Mouse (Mus musculus) hindbrain, embryonic 13.5 days (tissue): ENCODE results near the gene Morf4l1. TPM values are rescaled to one million over a fixed set of nuclear protein-coding genes. Genes with fewer than 3 reads are reported as not detected.
A peak's percentile ranks its signal among the peaks of the same experiment; 100 is the strongest.
"Not testable (repeated sequence)": the region's sequence is repeated elsewhere in the genome, so short reads cannot be mapped to it uniquely, and the experiment has no call there.

Source experiments
- ATAC-seq: fragments of 200-750 bp; cut with Nextera tagmentation; 2 replicates; pipeline ENCODE4 v1.8.0; 2017; ENCODE audit warnings: moderate TSS enrichment; ENCODE audit not compliant: low FRiP score
- H3K27ac ChIP-seq: fragments of 300-500 bp; sonication (generic); 2 replicates; pipeline ENCODE4 v1.5.1; 2015; ENCODE audit warnings: inconsistent platforms, mild to moderate bottlenecking, moderate library complexity
- H3K27me3 ChIP-seq: fragments of 300-500 bp; sonication (generic); 2 replicates; pipeline ENCODE4 v1.6.1; 2015; ENCODE audit warnings: mild to moderate bottlenecking, inconsistent platforms
- H3K36me3 ChIP-seq: fragments of 300-500 bp; sonication (generic); 2 replicates; pipeline ENCODE4 v1.6.1; 2015; ENCODE audit warnings: mild to moderate bottlenecking, inconsistent platforms
- H3K4me1 ChIP-seq: fragments of 300-500 bp; sonication (generic); replicated peaks from 2 replicates; pipeline ENCODE4 v1.6.1; 2015; ENCODE audit warnings: inconsistent platforms
- H3K4me2 ChIP-seq: fragments of 300-500 bp; sonication (generic); 2 replicates; pipeline ENCODE4 v1.6.1; 2015; ENCODE audit warnings: inconsistent platforms, mild to moderate bottlenecking, moderate library complexity
- H3K4me3 ChIP-seq: fragments of 300-500 bp; sonication (generic); 2 replicates; pipeline ENCODE4 v1.5.1; 2015; ENCODE audit warnings: mild to moderate bottlenecking, inconsistent platforms
- H3K9ac ChIP-seq: fragments of 300-500 bp; sonication (generic); 2 replicates; pipeline ENCODE4 v1.6.1; 2015; ENCODE audit warnings: mild to moderate bottlenecking, inconsistent platforms
- H3K9me3 ChIP-seq: fragments of 300-500 bp; sonication (generic); 2 replicates; pipeline ENCODE4 v1.6.1; 2016; ENCODE audit warnings: inconsistent platforms
- WGBS: fragments of 180-500 bp; shearing (Covaris S2); methylation state at CpG from one replicate; pipeline ENCODE4 v1.1.7; 2015; 5-methylcytosine and 5-hydroxymethylcytosine counted together
- polyA plus RNA-seq: library from polyadenylated mRNA; unstranded; fragments of >200 nt; fragmentation: Nextera tagmentation; extraction: Ambion mirVana; gene quantifications from 2 replicates; pipeline ENCODE4 v1.2.1, GENCODE M21; 2015

Gene Morf4l1
- polyA plus RNA-seq, 1 experiment from 2014 or later = 546 TPM

GRCm38 (mm10) chr9:90054371-90055145 lies 60.0 kb downstream of the Morf4l1 start:
- H3K27me3 ChIP-seq = peaks cover 19% of the 10 kb centered on the region
- peak overlapping the region; percentile 61 for H3K9ac ChIP-seq
- no peaks in the 10 kb centered on the region for H3K36me3 ChIP-seq
- peaks cover 11% of the 10 kb centered on the region for H3K4me1 ChIP-seq
- peak overlapping the region; percentile 38 for H3K4me3 ChIP-seq
- peak overlapping the region; percentile 70 for H3K4me2 ChIP-seq
- H3K9me3 ChIP-seq = no peaks in the 10 kb centered on the region
- WGBS = 1% methylated on average over 37 of the region's 37 CpGs
- no peak overlapping the region for H3K27ac ChIP-seq
- ATAC-seq = peak; percentile 82

- 81% methylated on average over 2 of the region's 2 CpGs for WGBS
- no peak for ATAC-seq
- peak within 1 kb of the TSS; percentile 38 for H3K4me3 ChIP-seq
These were observed 60.7 kb downstream of the Morf4l1 start, which contains the start of gene Ctsh for GRCm38 (mm10) chr9:90053852-90054251. Gene Ctsh, plus strand, starts transcription at chr9:90054152.

GRCm38 (mm10) chr9:90047937-90048627 lies 66.5 kb downstream of the Morf4l1 start:
- H3K4me3 ChIP-seq = no peak overlapping the region
- H3K9me3 ChIP-seq = 0 out of 2 replicates have a peak, but pooled peaks cover 5% of the 10 kb centered on the region
- H3K27ac ChIP-seq = no peak overlapping the region
- ATAC-seq = no peak
- no peaks in the 10 kb centered on the region for H3K4me1 ChIP-seq
- H3K9ac ChIP-seq = no peak overlapping the region
- no peaks in the 10 kb centered on the region for H3K27me3 ChIP-seq
- no peak overlapping the region for H3K4me2 ChIP-seq
- H3K36me3 ChIP-seq = no peaks in the 10 kb centered on the region
- WGBS = 72% methylated on average over 5 of the region's 5 CpGs

More at GRCm38 (mm10) chr9:90053852-90054251, 60.7 kb downstream of the Morf4l1 start, which contains the start of gene Ctsh:
- Histone ChIP-seq H3K27me3 (peaks cover 19% of the 10 kb centered on the region), H3K36me3 (no peaks in the 10 kb centered on the region), H3K9ac (peak within 1 kb of the TSS; percentile 61), H3K4me2 (peak within 1 kb of the TSS; percentile 70), H3K27ac (no peak within 1 kb of the TSS), H3K4me1 (peaks cover 11% of the 10 kb centered on the region), H3K9me3 (no peaks in the 10 kb centered on the region)

- no peak for ATAC-seq
- H3K4me2 ChIP-seq = no peak overlapping the region
- no peaks in the 10 kb centered on the region for H3K27me3 ChIP-seq
- 95% methylated on average over 7 of the region's 7 CpGs for WGBS
- no peaks in the 10 kb centered on the region for H3K4me1 ChIP-seq
- 0 out of 2 replicates have a peak, but pooled peaks cover 5% of the 10 kb centered on the region for H3K9me3 ChIP-seq
- H3K36me3 ChIP-seq = no peaks in the 10 kb centered on the region
- H3K27ac ChIP-seq = no peak overlapping the region
- H3K4me3 ChIP-seq = no peak overlapping the region
- no peak overlapping the region for H3K9ac ChIP-seq
These were observed 69.4 kb downstream of the Morf4l1 start for GRCm38 (mm10) chr9:90045191-90045590.

GRCm38 (mm10) chr9:90042906-90043305 lies 71.7 kb downstream of the Morf4l1 start:
- not testable (repeated sequence) for H3K4me2 ChIP-seq, H3K9me3 ChIP-seq, H3K4me1 ChIP-seq, H3K27me3 ChIP-seq, ATAC-seq, H3K36me3 ChIP-seq, H3K27ac ChIP-seq, H3K4me3 ChIP-seq, H3K9ac ChIP-seq
- WGBS = 93% methylated on average over 8 of the region's 8 CpGs

Other genes starting within 250 kb of the Morf4l1 start
- 1.8 and 2.1 TPM in 2 replicates for gene Rasgrf1, start 204.9 kb downstream of the Morf4l1 start, polyA plus RNA-seq
- 17.4 and 25.4 TPM in 2 replicates for gene Ctsh, start 60.6 kb downstream of the Morf4l1 start, polyA plus RNA-seq
- gene Adamts7, start 48.3 kb upstream of the Morf4l1 start, polyA plus RNA-seq = 12.1 and 14.1 TPM in 2 replicates
- gene Tbc1d2b, start 156.0 kb upstream of the Morf4l1 start, polyA plus RNA-seq = 5.9 and 6.5 TPM in 2 replicates